Mouse (Mus musculus): ENCODE results near the gene Gm7694.
A peak's percentile ranks its signal among the peaks of the same experiment; 100 is the strongest.

The Gm7694 gene

DNA sequence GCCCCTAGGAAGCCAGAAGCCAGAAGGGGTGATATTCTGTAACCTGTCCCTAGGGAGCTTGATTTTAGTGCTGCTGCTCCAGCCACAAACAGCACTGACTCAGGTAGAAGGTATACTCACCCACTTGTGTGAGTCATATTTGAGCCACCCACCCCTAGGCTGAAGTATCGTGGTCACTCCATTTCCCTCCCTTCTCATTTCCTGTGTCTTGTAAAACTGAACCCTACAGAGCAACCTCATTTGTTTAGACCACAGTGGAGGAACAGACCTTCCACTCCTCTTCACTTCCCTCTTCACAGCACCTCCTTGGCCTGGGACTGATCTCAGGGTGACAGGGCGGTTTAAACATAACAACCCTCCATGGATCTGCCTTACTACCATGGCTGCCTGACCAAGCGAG lies 29.1 kb downstream of the Gm7694 start, which contains the start of gene Sh2d1b1:
TSS of gene Sh2d1b1 (plus strand) at position 305 of the 400 bp plus-strand sequence.
- peak; percentile 29 for DNase-seq

DNA sequence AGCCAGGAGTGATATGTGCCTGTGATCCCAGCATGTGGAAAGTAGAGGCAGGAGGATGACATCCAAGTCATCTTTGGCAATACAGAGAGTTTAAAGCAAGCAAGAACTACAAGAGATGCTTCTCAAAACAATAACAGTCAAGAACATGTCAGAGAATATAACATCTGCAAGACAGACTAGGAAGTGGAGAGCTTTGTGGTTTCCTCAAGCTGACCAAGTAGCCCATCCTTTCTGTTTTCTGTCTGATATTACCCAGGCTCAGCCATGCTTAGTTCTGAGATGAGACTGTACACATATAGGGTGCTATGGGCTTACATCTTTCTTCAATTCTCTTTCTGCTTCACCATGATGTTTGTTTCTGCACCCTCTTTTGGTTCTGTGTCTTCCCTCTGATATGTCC lies 32.9 kb downstream of the Gm7694 start:
- no peak for DNase-seq

DNA sequence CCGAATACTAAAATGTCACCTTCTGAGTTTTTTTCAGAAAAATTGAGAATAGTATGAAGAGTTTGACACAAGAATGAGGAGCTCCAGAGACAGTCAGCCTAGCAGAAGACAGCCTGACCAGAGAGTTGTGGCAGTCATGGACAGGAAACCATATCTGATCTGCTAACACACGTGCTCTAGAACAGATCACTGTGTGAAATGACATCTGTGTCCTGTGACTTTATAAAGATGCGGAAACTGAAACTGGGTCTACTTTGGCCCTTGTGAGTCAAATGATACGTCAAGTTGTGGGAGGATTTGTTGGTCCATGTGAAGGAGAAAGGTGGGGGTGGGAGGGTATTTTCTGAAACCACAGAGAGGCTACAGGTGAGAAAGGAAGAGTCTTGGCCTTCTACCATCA lies 35.4 kb downstream of the Gm7694 start:
- no peak for DNase-seq

DNA sequence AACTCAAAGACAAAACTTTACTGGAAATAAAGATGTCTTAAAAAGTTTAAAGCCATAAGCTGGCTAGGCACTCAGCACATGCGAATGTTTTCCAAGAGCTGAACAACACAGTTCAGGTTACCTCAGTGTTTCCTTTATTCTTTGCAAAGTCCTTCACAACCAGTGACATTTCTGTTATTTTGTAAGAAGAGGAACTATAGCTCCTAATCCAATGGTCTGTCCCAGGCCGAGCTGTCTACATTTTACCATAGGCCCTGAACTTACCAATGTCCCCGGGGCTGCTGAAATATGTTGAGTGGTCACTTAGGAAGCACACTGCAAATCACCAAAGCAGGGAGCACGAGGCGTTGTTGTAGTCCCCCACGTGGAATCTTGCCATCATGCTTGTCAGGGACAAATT lies 35.9 kb downstream of the Gm7694 start:
- DNase-seq: no peak

DNA sequence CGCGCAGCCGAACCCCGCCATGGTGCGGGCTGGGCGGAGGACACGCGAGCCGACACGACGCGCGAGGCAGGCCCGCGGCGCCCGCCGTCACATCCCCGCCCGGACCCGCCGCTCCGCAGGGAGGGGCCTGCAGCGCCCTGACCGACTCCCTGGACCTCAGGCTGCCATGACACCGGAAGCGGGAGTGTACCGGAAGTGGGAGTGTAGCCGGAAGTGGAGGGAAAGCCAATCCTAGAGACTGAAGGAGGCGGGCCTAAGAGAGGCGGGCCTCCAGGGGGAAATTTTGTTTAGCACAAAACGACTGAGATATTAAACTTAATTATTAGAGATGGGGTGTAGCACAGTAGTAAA lies 50.6 kb downstream of the Gm7694 start:
- peak; percentile 89 for DNase-seq

DNA sequence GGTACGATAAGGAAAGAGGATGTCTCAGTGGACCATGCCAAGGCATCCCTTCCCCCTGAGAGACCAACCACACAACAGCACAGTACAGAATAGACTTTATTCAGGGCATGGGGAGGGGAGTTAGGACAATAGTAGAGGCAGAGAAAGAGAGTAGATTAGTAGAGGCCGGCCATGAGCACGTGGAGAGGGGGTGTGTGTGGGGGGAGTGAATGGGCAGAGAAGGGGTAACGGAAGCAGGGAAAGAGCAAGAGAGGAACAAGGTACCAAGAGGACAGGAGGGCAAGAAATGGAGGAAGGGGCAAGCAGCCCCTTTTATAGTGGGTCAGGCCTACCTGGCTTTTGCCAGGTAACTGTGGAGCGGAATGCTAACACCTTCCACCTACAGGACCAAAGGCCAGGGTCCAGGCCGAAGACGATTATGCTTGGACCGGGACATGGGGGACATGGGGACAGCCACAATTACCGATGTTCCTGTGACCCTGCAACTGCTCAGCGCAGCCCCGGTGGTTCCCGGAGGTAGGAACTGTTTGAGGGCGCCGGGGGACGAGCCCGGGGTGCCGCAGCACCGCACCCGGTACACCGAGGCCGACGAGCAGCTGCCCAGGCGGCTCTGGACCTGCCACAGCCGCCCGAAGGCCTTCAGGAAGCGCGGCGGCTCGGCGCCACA lies 51.1 kb downstream of the Gm7694 start:
- DNase-seq: no peak
